Mouse (Mus musculus) erythroblast, embryonic 14.5 days (primary cell): ENCODE data around the gene Nlk. TPM values are rescaled to one million over a fixed set of nuclear protein-coding genes. Genes with fewer than 3 reads are reported as not detected.

Experiments used
- H3K27me3 ChIP-seq: 2 replicates; pipeline ENCODE4 v1.6.1; 2012; ENCODE audit warnings: inconsistent platforms; ENCODE audit not compliant: control insufficient read depth
- H3K36me3 ChIP-seq: 2 replicates; pipeline ENCODE4 v1.6.1; 2012; ENCODE audit warnings: mild to moderate bottlenecking, inconsistent platforms; ENCODE audit not compliant: control insufficient read depth
- H3K4me1 ChIP-seq: 2 replicates; pipeline ENCODE4 v1.6.1; 2012; ENCODE audit warnings: inconsistent platforms; ENCODE audit not compliant: control insufficient read depth
- H3K4me3 ChIP-seq: replicated peaks from 2 replicates; pipeline ENCODE3; 2012; ENCODE audit warnings: moderate library complexity, mild to moderate bottlenecking, inconsistent platforms
- H3K9me3 ChIP-seq: 2 replicates; pipeline ENCODE4 v1.6.1; 2012; ENCODE audit warnings: low read length, inconsistent platforms, mixed read lengths; ENCODE audit not compliant: control insufficient read depth
- GATA1 ChIP-seq: IDR thresholded peaks from 2 replicates; pipeline ENCODE4 v1.6.1; 2012; ENCODE audit warnings: low read length, inconsistent platforms, mixed read lengths
- TAL1 ChIP-seq: IDR thresholded peaks from 3 replicates; pipeline ENCODE4 v1.6.1; 2012; ENCODE audit warnings: low read length, inconsistent platforms, mixed read lengths
- polyA plus RNA-seq: library from polyadenylated mRNA; stranded (reverse); fragments of >175 nt; gene quantifications from 2 replicates; pipeline ENCODE4 v1.2.3, GENCODE M21; 2012

The Nlk gene
- polyA plus RNA-seq, 1 experiment = 0.15 TPM

GRCm38 (mm10) chr11:78730902-78731301 is 33.7 kb upstream of the Nlk start:
- no peaks in the 10 kb centered on the region for H3K9me3 ChIP-seq

DNA sequence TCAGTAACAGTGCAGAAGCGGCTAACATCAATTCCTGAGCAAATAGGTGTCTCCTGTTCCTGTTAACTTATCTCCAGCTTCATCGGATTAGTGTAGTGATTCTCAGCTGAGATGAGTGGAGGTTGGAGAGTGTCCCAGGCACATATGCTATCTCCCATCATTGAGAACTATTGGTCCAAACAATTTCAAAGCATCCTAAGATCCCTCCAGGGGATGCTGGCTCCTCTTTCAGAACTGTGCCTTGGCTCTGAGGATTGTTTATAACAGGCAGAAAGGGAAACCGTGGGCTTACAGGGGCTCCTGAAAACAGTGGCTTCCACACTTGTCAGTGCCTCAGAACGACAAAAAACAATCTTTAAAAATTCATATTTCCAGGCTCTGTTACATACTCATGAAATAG is 30.9 kb upstream of the Nlk start:
- Histone ChIP-seq H3K4me1 (peaks cover 10% of the 10 kb centered on the region), H3K4me3 (no peak overlapping the region), H3K27me3 (no peaks in the 10 kb centered on the region), H3K9me3 (no peaks in the 10 kb centered on the region), H3K36me3 (no peaks in the 10 kb centered on the region)
- TF ChIP-seq TAL1 (no peak), GATA1 (no peak)

More at GRCm38 (mm10) chr11:78730902-78731301, 33.7 kb upstream of the Nlk start:
- no peaks in the 10 kb centered on the region for H3K36me3 ChIP-seq
- H3K4me1 ChIP-seq = peaks cover 14% of the 10 kb centered on the region
- no peak for TF ChIP-seq GATA1
- TF ChIP-seq TAL1 = no peak
- H3K4me3 ChIP-seq = no peak overlapping the region
- no peaks in the 10 kb centered on the region for H3K27me3 ChIP-seq

- no peaks in the 10 kb centered on the region for H3K27me3 ChIP-seq
- H3K9me3 ChIP-seq = no peaks in the 10 kb centered on the region
- H3K4me3 ChIP-seq = no peak overlapping the region
- no peaks in the 10 kb centered on the region for H3K4me1 ChIP-seq
- TF ChIP-seq GATA1 = no peak
- no peaks in the 10 kb centered on the region for H3K36me3 ChIP-seq
Observed at GRCm38 (mm10) chr11:78726366-78726765, 29.2 kb upstream of the Nlk start.

GRCm38 (mm10) chr11:78724792-78725191 is 27.6 kb upstream of the Nlk start:
- Histone ChIP-seq H3K9me3 (no peaks in the 10 kb centered on the region), H3K4me1 (no peaks in the 10 kb centered on the region), H3K36me3 (no peaks in the 10 kb centered on the region), H3K27me3 (no peaks in the 10 kb centered on the region), H3K4me3 (no peak overlapping the region)
- TF ChIP-seq GATA1 = no peak
- TF ChIP-seq TAL1 = no peak

GRCm38 (mm10) chr11:78721419-78721818 is 24.2 kb upstream of the Nlk start:
- Histone ChIP-seq H3K36me3 (no peaks in the 10 kb centered on the region), H3K27me3 (no peaks in the 10 kb centered on the region), H3K9me3 (no peaks in the 10 kb centered on the region), H3K4me3 (no peak overlapping the region), H3K4me1 (no peaks in the 10 kb centered on the region)
- TF ChIP-seq GATA1 (no peak), TAL1 (no peak)

DNA sequence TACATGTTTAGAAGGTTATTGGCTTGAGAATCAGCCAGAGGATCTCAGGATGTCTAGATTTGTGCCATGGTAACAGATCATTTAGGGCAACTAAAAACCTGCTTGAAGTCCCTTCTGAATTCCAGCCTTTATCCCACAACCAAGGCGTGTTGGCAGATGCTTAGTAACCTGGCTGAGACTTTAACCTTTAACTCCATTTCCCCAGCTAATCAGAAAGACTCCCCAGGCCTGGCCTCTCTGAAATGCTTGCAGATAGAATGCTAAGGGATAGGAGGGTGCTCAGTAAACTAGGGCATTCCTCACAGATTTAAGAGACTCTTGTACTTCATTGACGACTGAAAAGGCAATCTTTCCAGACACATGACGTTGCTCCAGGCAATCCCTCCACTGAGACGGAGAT is 20.5 kb upstream of the Nlk start:
- no peaks in the 10 kb centered on the region for H3K27me3 ChIP-seq
- H3K36me3 ChIP-seq = no peaks in the 10 kb centered on the region
- TF ChIP-seq TAL1 = no peak
- TF ChIP-seq GATA1 = no peak
- no peak overlapping the region for H3K4me3 ChIP-seq
- peaks cover 4% of the 10 kb centered on the region for H3K4me1 ChIP-seq
- no peaks in the 10 kb centered on the region for H3K9me3 ChIP-seq

DNA sequence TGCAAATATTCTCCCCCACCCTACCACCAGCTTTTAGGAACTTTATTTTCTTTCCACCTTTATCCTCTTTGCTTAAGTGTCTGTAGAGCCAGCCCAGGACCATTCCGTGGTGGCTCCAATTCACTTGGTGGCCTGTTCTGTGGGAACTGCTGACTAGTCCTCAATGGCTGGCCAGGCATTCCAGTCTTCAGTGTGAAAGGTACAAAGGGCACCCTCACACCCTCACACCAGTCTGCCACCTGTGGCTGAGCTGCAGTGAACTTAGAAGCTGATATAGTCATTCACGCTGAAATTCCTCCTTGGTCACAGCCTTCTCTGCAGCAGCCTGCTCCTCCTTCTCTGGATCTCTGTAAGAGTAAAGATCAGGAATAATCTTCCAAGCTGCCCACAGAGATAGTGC is 11.5 kb upstream of the Nlk start:
- Histone ChIP-seq H3K36me3 (no peaks in the 10 kb centered on the region), H3K4me3 (no peak overlapping the region), H3K27me3 (no peaks in the 10 kb centered on the region), H3K4me1 (peaks cover under 1% of the 10 kb centered on the region; the same call in 1 of the 2 replicates), H3K9me3 (no peaks in the 10 kb centered on the region)
- TF ChIP-seq TAL1 = no peak
- no peak for TF ChIP-seq GATA1

- no peaks in the 10 kb centered on the region for H3K9me3 ChIP-seq
Observed at GRCm38 (mm10) chr11:78706026-78706425, 8.9 kb upstream of the Nlk start.

DNA sequence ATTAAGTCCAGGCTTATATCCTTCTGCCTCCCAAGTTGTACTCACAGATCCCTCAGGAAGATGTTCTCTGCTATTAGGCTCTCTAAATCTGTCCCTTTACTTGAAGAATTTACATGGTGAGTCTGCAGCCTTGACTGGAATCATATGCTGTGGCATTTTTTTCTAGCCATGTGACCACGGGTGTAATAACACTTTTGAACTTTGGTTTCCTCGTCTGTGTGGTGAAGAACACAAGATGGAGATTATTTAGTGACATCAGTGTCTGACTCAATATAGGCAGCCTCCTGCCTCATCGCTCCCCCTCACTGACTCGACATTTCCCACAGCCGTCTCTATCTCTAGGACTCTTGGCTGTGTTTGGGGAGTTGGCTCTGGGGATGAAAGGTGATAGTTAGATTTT is 5.9 kb upstream of the Nlk start:
- Histone ChIP-seq H3K9me3 (no peaks in the 10 kb centered on the region), H3K36me3 (no peaks in the 10 kb centered on the region), H3K27me3 (peaks cover 11% of the 10 kb centered on the region), H3K4me3 (no peak overlapping the region), H3K4me1 (no peaks in the 10 kb centered on the region)
- TF ChIP-seq TAL1 (no peak), GATA1 (no peak)

More at GRCm38 (mm10) chr11:78706026-78706425, 8.9 kb upstream of the Nlk start:
- TF ChIP-seq TAL1 (no peak), GATA1 (no peak)
- Histone ChIP-seq H3K4me1 (no peaks in the 10 kb centered on the region), H3K36me3 (no peaks in the 10 kb centered on the region), H3K27me3 (peaks cover 6% of the 10 kb centered on the region), H3K4me3 (no peak overlapping the region)

DNA sequence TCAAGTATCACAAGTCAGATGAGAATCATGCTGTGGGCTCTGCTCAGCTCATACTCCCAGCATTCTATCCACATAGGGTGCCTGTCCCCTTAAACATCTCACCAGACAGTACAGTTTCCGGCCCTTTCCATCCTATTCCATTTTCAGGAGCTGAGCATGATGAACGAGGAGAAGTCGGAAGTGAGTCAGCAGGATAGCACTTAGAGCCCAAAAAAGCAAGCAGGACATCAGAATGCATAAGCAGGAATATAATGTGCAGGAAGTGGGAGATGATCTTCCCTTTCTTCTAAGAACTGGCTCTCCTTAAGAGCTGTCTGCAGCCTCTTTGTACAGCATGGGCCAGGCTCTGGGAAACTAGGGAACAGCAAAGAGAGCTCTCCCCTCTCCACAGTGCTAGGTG is 5.1 kb upstream of the Nlk start:
- H3K36me3 ChIP-seq = no peaks in the 10 kb centered on the region
- H3K4me3 ChIP-seq = no peak overlapping the region
- TF ChIP-seq TAL1 (no peak), GATA1 (no peak)
- H3K27me3 ChIP-seq = peaks cover 11% of the 10 kb centered on the region
- H3K4me1 ChIP-seq = peaks cover 4% of the 10 kb centered on the region
- H3K9me3 ChIP-seq = no peaks in the 10 kb centered on the region
